Mouse (Mus musculus): ENCODE measurements around the gene Sipa1l1. TPM values are rescaled to one million over a fixed set of nuclear protein-coding genes. Genes with fewer than 3 reads are reported as not detected.

Gene Sipa1l1
- polyA plus RNA-seq, 1 experiment from 2014 or later: 39.0 TPM

- H3K4me1 ChIP-seq: peaks cover 13% of the 10 kb centered on the region; the same call in 1 of the 2 replicates
- ATAC-seq (ENCODE audit: insufficient number of reproducible peaks, low FRiP score, low TSS enrichment, low read depth): no peak
- no peak overlapping the region for H3K27ac ChIP-seq
- H3K9me3 ChIP-seq: no peaks in the 10 kb centered on the region
- 66% methylated on average over 5 of the region's 5 CpGs for WGBS
- H3K4me3 ChIP-seq: no peak overlapping the region
- no peak overlapping the region for H3K9ac ChIP-seq
- H3K27me3 ChIP-seq: no peaks in the 10 kb centered on the region
- H3K4me2 ChIP-seq: no peak overlapping the region
- H3K36me3 ChIP-seq: no peaks in the 10 kb centered on the region
Measured at GRCm38 (mm10) chr12:82286804-82287203, 117.7 kb downstream of the Sipa1l1 start.

GRCm38 (mm10) chr12:82293545-82294247 lies 124.6 kb downstream of the Sipa1l1 start:
- H3K27ac ChIP-seq: no peak overlapping the region
- H3K36me3 ChIP-seq: no peaks in the 10 kb centered on the region
- no peak for ATAC-seq (ENCODE audit: insufficient number of reproducible peaks, low FRiP score, low TSS enrichment, low read depth)
- no peaks in the 10 kb centered on the region for H3K9me3 ChIP-seq
- no peaks in the 10 kb centered on the region for H3K4me1 ChIP-seq
- WGBS: 94% methylated on average over 7 of the region's 7 CpGs
- H3K4me2 ChIP-seq: no peak overlapping the region
- H3K9ac ChIP-seq: no peak overlapping the region
- H3K4me3 ChIP-seq: no peak overlapping the region
- no peaks in the 10 kb centered on the region for H3K27me3 ChIP-seq

- H3K4me2 ChIP-seq: no peak overlapping the region
- ATAC-seq (ENCODE audit: insufficient number of reproducible peaks, low FRiP score, low TSS enrichment, low read depth): no peak
- 76% methylated on average over 10 of the region's 10 CpGs for WGBS
Measured at GRCm38 (mm10) chr12:82294906-82295887, 126.1 kb downstream of the Sipa1l1 start.

GRCm38 (mm10) chr12:82296276-82296675 lies 127.2 kb downstream of the Sipa1l1 start:
- H3K9ac ChIP-seq: no peak overlapping the region
- H3K27me3 ChIP-seq: no peaks in the 10 kb centered on the region
- H3K4me1 ChIP-seq: no peaks in the 10 kb centered on the region
- H3K27ac ChIP-seq: no peak overlapping the region
- H3K36me3 ChIP-seq: no peaks in the 10 kb centered on the region
- H3K4me3 ChIP-seq: no peak overlapping the region
- ATAC-seq (ENCODE audit: insufficient number of reproducible peaks, low FRiP score, low TSS enrichment, low read depth): no peak
- WGBS: 91% methylated on average over 2 of the region's 2 CpGs
- H3K4me2 ChIP-seq: no peak overlapping the region
- H3K9me3 ChIP-seq: no peaks in the 10 kb centered on the region

More at GRCm38 (mm10) chr12:82294906-82295887, 126.1 kb downstream of the Sipa1l1 start:
- Histone ChIP-seq H3K4me3 (no peak overlapping the region), H3K4me1 (no peaks in the 10 kb centered on the region), H3K36me3 (no peaks in the 10 kb centered on the region), H3K27me3 (no peaks in the 10 kb centered on the region), H3K9me3 (no peaks in the 10 kb centered on the region), H3K27ac (no peak overlapping the region), H3K9ac (no peak overlapping the region)

GRCm38 (mm10) chr12:82297196-82297595 lies 128.1 kb downstream of the Sipa1l1 start:
- H3K27me3 ChIP-seq: no peaks in the 10 kb centered on the region
- H3K4me2 ChIP-seq: no peak overlapping the region
- 81% methylated on average over 6 of the region's 6 CpGs for WGBS
- H3K4me1 ChIP-seq: no peaks in the 10 kb centered on the region
- H3K4me3 ChIP-seq: no peak overlapping the region
- no peaks in the 10 kb centered on the region for H3K36me3 ChIP-seq
- no peak for ATAC-seq (ENCODE audit: insufficient number of reproducible peaks, low FRiP score, low TSS enrichment, low read depth)
- H3K9ac ChIP-seq: no peak overlapping the region
- H3K27ac ChIP-seq: no peak overlapping the region
- H3K9me3 ChIP-seq: no peaks in the 10 kb centered on the region

GRCm38 (mm10) chr12:82298662-82299460 lies 129.7 kb downstream of the Sipa1l1 start:
- Histone ChIP-seq H3K4me1 (no peaks in the 10 kb centered on the region), H3K27ac (no peak overlapping the region), H3K36me3 (no peaks in the 10 kb centered on the region), H3K27me3 (no peaks in the 10 kb centered on the region), H3K4me2 (no peak overlapping the region), H3K9me3 (no peaks in the 10 kb centered on the region), H3K9ac (no peak overlapping the region), H3K4me3 (no peak overlapping the region)
- 77% methylated on average over 9 of the region's 9 CpGs for WGBS
- no peak for ATAC-seq (ENCODE audit: insufficient number of reproducible peaks, low FRiP score, low TSS enrichment, low read depth)

- Histone ChIP-seq H3K4me3 (no peak overlapping the region), H3K9me3 (no peaks in the 10 kb centered on the region), H3K4me1 (no peaks in the 10 kb centered on the region), H3K27ac (no peak overlapping the region), H3K4me2 (no peak overlapping the region), H3K27me3 (no peaks in the 10 kb centered on the region), H3K9ac (no peak overlapping the region), H3K36me3 (no peaks in the 10 kb centered on the region)
- no peak for ATAC-seq (ENCODE audit: insufficient number of reproducible peaks, low FRiP score, low TSS enrichment, low read depth)
- 67% methylated on average over 2 of the region's 2 CpGs for WGBS
Measured at GRCm38 (mm10) chr12:82304140-82304539, 135.0 kb downstream of the Sipa1l1 start.

- H3K4me1 ChIP-seq: no peaks in the 10 kb centered on the region
- no peaks in the 10 kb centered on the region for H3K27me3 ChIP-seq
- no peak for ATAC-seq (ENCODE audit: insufficient number of reproducible peaks, low FRiP score, low TSS enrichment, low read depth)
- 70% methylated on average over 4 of the region's 4 CpGs for WGBS
- no peak overlapping the region for H3K4me3 ChIP-seq
- no peak overlapping the region for H3K9ac ChIP-seq
- H3K27ac ChIP-seq: no peak overlapping the region
- no peak overlapping the region for H3K4me2 ChIP-seq
- no peaks in the 10 kb centered on the region for H3K36me3 ChIP-seq
- no peaks in the 10 kb centered on the region for H3K9me3 ChIP-seq
Measured at GRCm38 (mm10) chr12:82306035-82306434, 136.9 kb downstream of the Sipa1l1 start.

- peaks cover 9% of the 10 kb centered on the region for H3K4me1 ChIP-seq
- 91% methylated on average over 2 of the region's 2 CpGs for WGBS
- no peak for ATAC-seq (ENCODE audit: insufficient number of reproducible peaks, low FRiP score, low TSS enrichment, low read depth)
- no peaks in the 10 kb centered on the region for H3K9me3 ChIP-seq
- no peak overlapping the region for H3K9ac ChIP-seq
- H3K4me2 ChIP-seq: no peak overlapping the region
- H3K27ac ChIP-seq: 0 out of 2 replicates have a peak overlapping the region, but pooled peaks have one; percentile 11
- no peaks in the 10 kb centered on the region for H3K27me3 ChIP-seq
- no peaks in the 10 kb centered on the region for H3K36me3 ChIP-seq
- no peak overlapping the region for H3K4me3 ChIP-seq
Measured at GRCm38 (mm10) chr12:82311593-82311992, 142.5 kb downstream of the Sipa1l1 start.

- no peaks in the 10 kb centered on the region for H3K36me3 ChIP-seq
- no peak overlapping the region for H3K9ac ChIP-seq
- H3K27me3 ChIP-seq: no peaks in the 10 kb centered on the region
- peaks cover 9% of the 10 kb centered on the region for H3K4me1 ChIP-seq
- WGBS: 73% methylated on average over 17 of the region's 17 CpGs
- H3K27ac ChIP-seq: no peak overlapping the region
- H3K4me2 ChIP-seq: no peak overlapping the region
- no peaks in the 10 kb centered on the region for H3K9me3 ChIP-seq
- no peak overlapping the region for H3K4me3 ChIP-seq
- ATAC-seq (ENCODE audit: insufficient number of reproducible peaks, low FRiP score, low TSS enrichment, low read depth): no peak
Measured at GRCm38 (mm10) chr12:82312091-82312820, 143.1 kb downstream of the Sipa1l1 start.

GRCm38 (mm10) chr12:82313091-82313490 lies 144.0 kb downstream of the Sipa1l1 start:
- Histone ChIP-seq H3K27ac (no peak overlapping the region), H3K36me3 (no peaks in the 10 kb centered on the region), H3K9ac (no peak overlapping the region), H3K9me3 (no peaks in the 10 kb centered on the region), H3K4me2 (no peak overlapping the region), H3K4me1 (peaks cover 9% of the 10 kb centered on the region), H3K4me3 (no peak overlapping the region), H3K27me3 (no peaks in the 10 kb centered on the region)
- WGBS: 94% methylated on average over 3 of the region's 3 CpGs
- ATAC-seq (ENCODE audit: insufficient number of reproducible peaks, low FRiP score, low TSS enrichment, low read depth): no peak
